Mouse (Mus musculus) limb, embryonic 14.5 days (tissue): ENCODE measurements around the gene Gm10130. TPM values are rescaled to one million over a fixed set of nuclear protein-coding genes. Genes with fewer than 3 reads are reported as not detected.
"Not testable (repeated sequence)": the region's sequence is repeated elsewhere in the genome, so short reads cannot be mapped to it uniquely, and the experiment has no call there.

Experiments
- ATAC-seq: fragments of 200-750 bp; cut with Nextera tagmentation; 2 replicates; pipeline ENCODE4 v1.8.0; 2017; ENCODE audit warnings: low read depth, moderate number of reproducible peaks, moderate TSS enrichment; ENCODE audit not compliant: low FRiP score
- DNase-seq: peaks from one replicate; pipeline ENCODE4 v3.0.0-alpha.2; 2015; ENCODE audit warnings: low spot score
- H3K27ac ChIP-seq: fragments of 300-500 bp; sonication (generic); replicated peaks from 2 replicates; pipeline ENCODE4 v1.5.1; 2014; ENCODE audit warnings: low read depth, mild to moderate bottlenecking, low read length, moderate library complexity, mixed read lengths
- H3K27me3 ChIP-seq: fragments of 300-500 bp; sonication (generic); 2 replicates; pipeline ENCODE4 v1.6.1; 2014; ENCODE audit warnings: low read length, mixed read lengths; ENCODE audit not compliant: control insufficient read depth, insufficient read depth
- H3K36me3 ChIP-seq: fragments of 300-500 bp; sonication (generic); 2 replicates; pipeline ENCODE4 v1.6.1; 2014; ENCODE audit warnings: mild to moderate bottlenecking, low read length, moderate library complexity, mixed read lengths; ENCODE audit not compliant: control insufficient read depth, insufficient read depth
- H3K4me1 ChIP-seq: fragments of 300-500 bp; sonication (generic); 2 replicates; pipeline ENCODE4 v1.6.1; 2014; ENCODE audit warnings: antibody characterized with exemption, low read length, mixed read lengths; ENCODE audit not compliant: control insufficient read depth, insufficient read depth
- H3K4me2 ChIP-seq: fragments of 300-500 bp; sonication (generic); replicated peaks from 2 replicates; pipeline ENCODE4 v1.6.1; 2014; ENCODE audit warnings: low read depth, mild to moderate bottlenecking, low read length, moderate library complexity; ENCODE audit not compliant: severe bottlenecking
- H3K4me3 ChIP-seq: fragments of 300-500 bp; sonication (generic); replicated peaks from 2 replicates; pipeline ENCODE4 v1.5.1; 2014; ENCODE audit warnings: low read length
- H3K9ac ChIP-seq: fragments of 300-500 bp; sonication (generic); 2 replicates; pipeline ENCODE4 v1.6.1; 2014; ENCODE audit warnings: mild to moderate bottlenecking, low read depth, low read length, moderate library complexity; ENCODE audit not compliant: severe bottlenecking
- H3K9me3 ChIP-seq: fragments of 300-500 bp; sonication (generic); 2 replicates; pipeline ENCODE4 v1.6.1; 2016; ENCODE audit warnings: low read length; ENCODE audit not compliant: control insufficient read depth
- POLR2A ChIP-seq: fragments of 200-500 bp; IDR thresholded peaks from 2 replicates; pipeline ENCODE4 v1.8.0; 2012; ENCODE audit warnings: inconsistent platforms, mild to moderate bottlenecking, moderate library complexity, borderline replicate concordance; ENCODE audit not compliant: insufficient read depth, insufficient read length; ENCODE audit errors: extremely low read depth
- WGBS: fragments of 180-500 bp; shearing (Covaris S2); extraction: QIAGEN DNeasy Blood & Tissue Kit; methylation state at CpG from one replicate; pipeline ENCODE4 v1.1.7; 2014; 5-methylcytosine and 5-hydroxymethylcytosine counted together
- polyA plus RNA-seq, 2 experiments: library from polyadenylated mRNA; depleted of rRNA in 1 of 2; stranded (reverse) in 1 of 2; unstranded in 1 of 2; fragments of >200 nt; fragmentation: Nextera tagmentation in 1 of 2; extraction: Ambion mirVana in 1 of 2; gene quantifications; 2 replicates each; pipeline versions ENCODE4 v1.2.1 to v1.2.3; 2012 to 2014

Gene Gm10130
- polyA plus RNA-seq (2012; rRNA removed) (0.45 and 0.67 TPM in 2 replicates), polyA plus RNA-seq (2014; fragmentation: Nextera tagmentation; extraction: Ambion mirVana) (1.9 and 3.6 TPM in 2 replicates)

GRCm38 (mm10) chr2:150323402-150323801 is at the start of gene Gm10130:
Gm10130 (plus strand) TSS chr2:150323702.
- H3K27me3 ChIP-seq = no peaks in the 10 kb centered on the region
- peaks cover 34% of the 10 kb centered on the region for H3K36me3 ChIP-seq
- ATAC-seq = no peak
- H3K4me2 ChIP-seq = no peak within 1 kb of the TSS
- no peak within 1 kb of the TSS for H3K27ac ChIP-seq
- no peak within 1 kb of the TSS for H3K4me3 ChIP-seq
- no peak within 1 kb of the TSS for H3K9ac ChIP-seq
- DNase-seq = no peak
- peaks cover 50% of the 10 kb centered on the region for H3K9me3 ChIP-seq
- H3K4me1 ChIP-seq = no peaks in the 10 kb centered on the region
- no peak for TF ChIP-seq POLR2A
- 95% methylated on average over 5 of the region's 5 CpGs for WGBS

GRCm38 (mm10) chr2:150293669-150294068 is 29.8 kb upstream of the Gm10130 start:
- Histone ChIP-seq H3K4me2 (no peak overlapping the region), H3K27ac (no peak overlapping the region), H3K36me3 (no peaks in the 10 kb centered on the region), H3K9me3 (no peaks in the 10 kb centered on the region), H3K9ac (no peak overlapping the region), H3K27me3 (no peaks in the 10 kb centered on the region), H3K4me3 (no peak overlapping the region), H3K4me1 (no peaks in the 10 kb centered on the region)
- no peak for TF ChIP-seq POLR2A
- DNase-seq = no peak
- 80% methylated on average over 6 of the region's 6 CpGs for WGBS
- ATAC-seq = no peak

- H3K27ac ChIP-seq = no peak overlapping the region
- no peak overlapping the region for H3K9ac ChIP-seq
- no peak for TF ChIP-seq POLR2A
- no peaks in the 10 kb centered on the region for H3K36me3 ChIP-seq
- no peaks in the 10 kb centered on the region for H3K9me3 ChIP-seq
- ATAC-seq (no peak), DNase-seq (no peak)
- H3K4me1 ChIP-seq = no peaks in the 10 kb centered on the region
- no peak overlapping the region for H3K4me3 ChIP-seq
- H3K27me3 ChIP-seq = no peaks in the 10 kb centered on the region
- H3K4me2 ChIP-seq = no peak overlapping the region
- WGBS = 52% methylated on average over 1 of the region's 1 CpGs
Observed at GRCm38 (mm10) chr2:150299096-150299495, 24.4 kb upstream of the Gm10130 start.

- Histone ChIP-seq H3K27me3 (no peaks in the 10 kb centered on the region), H3K4me3 (no peak overlapping the region), H3K4me2 (no peak overlapping the region), H3K9ac (no peak overlapping the region), H3K27ac (no peak overlapping the region), H3K36me3 (no peaks in the 10 kb centered on the region), H3K4me1 (no peaks in the 10 kb centered on the region), H3K9me3 (no peaks in the 10 kb centered on the region)
- no peak for TF ChIP-seq POLR2A
- ATAC-seq (no peak), DNase-seq (no peak)
- WGBS = 84% methylated on average over 10 of the region's 10 CpGs
Observed at GRCm38 (mm10) chr2:150307183-150307773, 16.2 kb upstream of the Gm10130 start.

- Histone ChIP-seq H3K27ac (0 out of 2 replicates have a peak overlapping the region, but pooled peaks have one; percentile 52), H3K4me2 (peak overlapping the region; percentile 43)
Observed at GRCm38 (mm10) chr2:150310952-150311884, 12.3 kb upstream of the Gm10130 start.

More at GRCm38 (mm10) chr2:150310952-150311884, 12.3 kb upstream of the Gm10130 start:
- peak overlapping the region; percentile 64 for H3K9ac ChIP-seq
- ATAC-seq (peak; percentile 99), DNase-seq (peak; percentile 91)
- peaks cover 12% of the 10 kb centered on the region; the same call in 1 of the 2 replicates for H3K9me3 ChIP-seq
- H3K36me3 ChIP-seq, H3K27me3 ChIP-seq, H3K4me1 ChIP-seq: not testable (repeated sequence)
- peak overlapping the region; percentile 52 for H3K4me3 ChIP-seq
- 9% methylated on average over 19 of the region's 19 CpGs for WGBS
